Mouse (Mus musculus) stomach, postnatal 0 days (tissue): ENCODE data around the gene Mcpt9. TPM values are rescaled to one million over a fixed set of nuclear protein-coding genes. Genes with fewer than 3 reads are reported as not detected.
"Not testable (repeated sequence)": the region's sequence is repeated elsewhere in the genome, so short reads cannot be mapped to it uniquely, and the experiment has no call there.

Experiments used
- ATAC-seq: fragments of 200-750 bp; cut with Nextera tagmentation; 2 replicates; pipeline ENCODE4 v1.8.0; 2017; ENCODE audit not compliant: low FRiP score, low TSS enrichment
- DNase-seq: peaks from one replicate; pipeline ENCODE4 v3.0.0-alpha.2; 2016; ENCODE audit warnings: low spot score
- H3K27ac ChIP-seq: fragments of 300-500 bp; sonication (generic); replicated peaks from 2 replicates; pipeline ENCODE4 v1.5.1; 2014; ENCODE audit warnings: mild to moderate bottlenecking, control low read depth
- H3K27me3 ChIP-seq: fragments of 300-500 bp; sonication (generic); 2 replicates; pipeline ENCODE4 v1.6.1; 2014; ENCODE audit warnings: low read length; ENCODE audit not compliant: control insufficient read depth, insufficient read depth
- H3K36me3 ChIP-seq: fragments of 300-500 bp; sonication (generic); 2 replicates; pipeline ENCODE4 v1.6.1; 2014; ENCODE audit warnings: low read length, mixed read lengths; ENCODE audit not compliant: control insufficient read depth, insufficient read depth
- H3K4me1 ChIP-seq: fragments of 300-500 bp; sonication (generic); replicated peaks from 2 replicates; pipeline ENCODE4 v1.6.1; 2014; ENCODE audit warnings: antibody characterized with exemption; ENCODE audit not compliant: control insufficient read depth, insufficient read depth
- H3K4me2 ChIP-seq: fragments of 300-500 bp; sonication (generic); replicated peaks from 2 replicates; pipeline ENCODE4 v1.6.1; 2014; ENCODE audit warnings: low read depth, mild to moderate bottlenecking, control low read depth, moderate library complexity
- H3K4me3 ChIP-seq: fragments of 300-500 bp; sonication (generic); 2 replicates; pipeline ENCODE4 v1.5.1; 2014; ENCODE audit warnings: low read depth, low read length, control low read depth
- H3K9ac ChIP-seq: fragments of 300-500 bp; sonication (generic); 2 replicates; pipeline ENCODE4 v1.6.1; 2014; ENCODE audit warnings: mild to moderate bottlenecking, low read length, control low read depth, mixed read lengths
- H3K9me3 ChIP-seq: fragments of 300-500 bp; sonication (generic); 2 replicates; pipeline ENCODE4 v1.6.1; 2016; ENCODE audit warnings: low read length; ENCODE audit not compliant: control insufficient read depth
- CTCF ChIP-seq: IDR thresholded peaks from 2 replicates; pipeline ENCODE4 v1.5.1; 2016; ENCODE audit warnings: antibody characterized with exemption, low read depth, mild to moderate bottlenecking, moderate library complexity
- EP300 ChIP-seq: optimal IDR thresholded peaks from 2 replicates; pipeline ENCODE3; 2016; ENCODE audit warnings: antibody characterized with exemption
- WGBS: fragments of 180-500 bp; shearing (Covaris S2); extraction: QIAGEN DNeasy Blood & Tissue Kit; methylation state at CpG from one replicate; pipeline ENCODE4 v1.1.7; 2014; 5-methylcytosine and 5-hydroxymethylcytosine counted together
- polyA plus RNA-seq: library from polyadenylated mRNA; unstranded; fragments of >200 nt; fragmentation: Nextera tagmentation; extraction: Ambion mirVana; gene quantifications from 2 replicates; pipeline ENCODE4 v1.2.1, GENCODE M21; 2015

Mcpt9 gene
- polyA plus RNA-seq = not detected in 2 replicates

GRCm38 (mm10) chr14:56030395-56030794 lies at the start of gene Mcpt9:
TSS of gene Mcpt9 (minus strand) at chr14:56030495.
- H3K9ac ChIP-seq = not testable (repeated sequence)

DNA sequence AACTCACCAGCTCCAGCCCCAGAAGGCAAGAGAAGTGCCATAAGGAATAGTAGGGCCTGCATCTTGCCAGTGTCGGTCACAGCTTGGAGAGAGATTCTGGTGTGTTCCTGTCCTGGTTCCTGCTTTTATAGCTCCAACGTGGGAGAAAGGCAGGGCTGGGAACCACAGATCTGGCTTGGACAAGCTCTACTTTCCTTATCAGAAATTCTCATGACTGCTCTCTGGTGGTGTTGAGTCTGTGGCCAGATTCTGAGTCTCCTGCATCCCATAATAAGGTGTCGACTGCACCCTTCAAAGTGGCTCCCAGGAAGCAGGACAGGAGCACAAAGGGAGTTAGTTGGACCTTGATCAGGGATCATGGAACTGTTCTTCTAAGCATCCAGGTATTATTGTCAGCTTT lies 31.9 kb upstream of the Mcpt9 start, which contains the start of gene Mcpt4:
Mcpt4 (minus strand) TSS at position 101 of the 400 bp plus-strand sequence.
- not testable (repeated sequence) for H3K4me2 ChIP-seq, DNase-seq, H3K9me3 ChIP-seq, H3K36me3 ChIP-seq, ATAC-seq, H3K27ac ChIP-seq, H3K4me3 ChIP-seq, H3K27me3 ChIP-seq, H3K9ac ChIP-seq, H3K4me1 ChIP-seq
- 71% methylated on average over 3 of the region's 3 CpGs for WGBS

More at GRCm38 (mm10) chr14:56030395-56030794, at the start of gene Mcpt9:
- H3K27me3 ChIP-seq, H3K4me1 ChIP-seq, H3K27ac ChIP-seq, H3K4me2 ChIP-seq, H3K4me3 ChIP-seq, ATAC-seq, H3K9me3 ChIP-seq, H3K36me3 ChIP-seq, DNase-seq: not testable (repeated sequence)
- 74% methylated on average over 2 of the region's 3 CpGs for WGBS

DNA sequence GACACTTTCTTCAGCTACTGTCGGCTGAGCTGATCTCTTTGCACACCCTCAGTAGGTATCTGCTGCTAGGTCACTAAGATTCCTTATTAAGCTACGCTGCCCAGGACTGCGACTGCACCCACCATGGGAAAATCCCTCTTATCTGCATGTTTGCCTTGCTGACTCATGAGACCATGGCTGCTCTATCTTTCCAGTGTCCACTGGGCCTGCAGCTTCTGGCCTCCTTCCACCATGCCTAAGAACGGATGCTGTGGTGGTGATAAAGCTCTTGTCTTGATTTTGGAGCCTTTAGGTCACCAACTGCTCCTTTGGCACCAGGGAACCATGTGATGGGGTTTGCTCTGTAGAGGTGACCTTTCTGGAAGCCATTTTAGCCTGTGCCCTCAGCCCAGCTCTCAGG lies 27.4 kb upstream of the Mcpt9 start:
- ATAC-seq (peak; percentile 35; the same call in 1 of the 2 replicates), DNase-seq (peak; percentile 17)
- no peak overlapping the region for H3K9ac ChIP-seq
- H3K4me3 ChIP-seq = no peak overlapping the region
- H3K4me1 ChIP-seq = no peaks in the 10 kb centered on the region
- H3K27ac ChIP-seq = no peak overlapping the region
- H3K27me3 ChIP-seq = no peaks in the 10 kb centered on the region
- no peak overlapping the region for H3K4me2 ChIP-seq
- 70% methylated on average over 4 of the region's 4 CpGs for WGBS
- no peaks in the 10 kb centered on the region for H3K36me3 ChIP-seq
- TF ChIP-seq CTCF = no peak
- H3K9me3 ChIP-seq = no peaks in the 10 kb centered on the region

GRCm38 (mm10) chr14:56055408-56055807 lies 25.1 kb upstream of the Mcpt9 start:
- no peak for DNase-seq
- 72% methylated on average over 3 of the region's 3 CpGs for WGBS
- no peak for ATAC-seq
- TF ChIP-seq CTCF (no peak), EP300 (no peak)
- Histone ChIP-seq H3K27ac (no peak overlapping the region), H3K4me3 (no peak overlapping the region), H3K4me2 (no peak overlapping the region), H3K9me3 (no peaks in the 10 kb centered on the region), H3K36me3 (no peaks in the 10 kb centered on the region), H3K4me1 (no peaks in the 10 kb centered on the region), H3K27me3 (no peaks in the 10 kb centered on the region), H3K9ac (no peak overlapping the region)

GRCm38 (mm10) chr14:56041792-56042191 lies 11.5 kb upstream of the Mcpt9 start, which contains the start of gene Mcpt2:
TSS of gene Mcpt2 (plus strand) at chr14:56042041.
- H3K4me2 ChIP-seq, H3K27ac ChIP-seq, H3K9ac ChIP-seq, H3K36me3 ChIP-seq, H3K9me3 ChIP-seq, ATAC-seq, DNase-seq, H3K4me1 ChIP-seq, H3K4me3 ChIP-seq, H3K27me3 ChIP-seq: not testable (repeated sequence)
- 47% methylated on average over 1 of the region's 1 CpGs for WGBS

DNA sequence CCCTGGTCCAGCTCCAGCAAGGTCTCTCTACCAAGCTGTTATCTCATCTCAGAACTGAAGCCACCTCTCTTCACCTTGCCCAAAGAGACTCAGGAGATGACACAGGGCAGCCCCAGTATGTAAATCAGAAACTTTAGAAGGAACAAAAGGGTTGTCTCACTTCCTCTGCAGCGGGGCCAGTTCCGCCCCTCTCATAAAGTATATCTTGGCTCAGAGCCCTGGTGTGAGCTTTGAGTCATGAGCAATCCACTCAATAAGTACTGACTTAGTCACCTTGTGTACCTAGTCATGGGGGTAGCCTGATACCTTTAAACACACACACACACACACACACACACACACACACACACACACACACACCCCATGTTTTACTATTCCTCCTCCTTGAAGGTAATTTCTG lies 4.1 kb upstream of the Mcpt9 start:
- Histone ChIP-seq H3K27ac (no peak overlapping the region), H3K4me2 (no peak overlapping the region), H3K4me3 (no peak overlapping the region), H3K27me3 (no peaks in the 10 kb centered on the region), H3K9me3 (no peaks in the 10 kb centered on the region), H3K4me1 (no peaks in the 10 kb centered on the region), H3K36me3 (no peaks in the 10 kb centered on the region), H3K9ac (no peak overlapping the region)
- 35% methylated on average over 2 of the region's 2 CpGs for WGBS
- ATAC-seq = peak; percentile 98
- peak; percentile 77 for DNase-seq
- no peak for TF ChIP-seq CTCF
- TF ChIP-seq EP300 = no peak

DNA sequence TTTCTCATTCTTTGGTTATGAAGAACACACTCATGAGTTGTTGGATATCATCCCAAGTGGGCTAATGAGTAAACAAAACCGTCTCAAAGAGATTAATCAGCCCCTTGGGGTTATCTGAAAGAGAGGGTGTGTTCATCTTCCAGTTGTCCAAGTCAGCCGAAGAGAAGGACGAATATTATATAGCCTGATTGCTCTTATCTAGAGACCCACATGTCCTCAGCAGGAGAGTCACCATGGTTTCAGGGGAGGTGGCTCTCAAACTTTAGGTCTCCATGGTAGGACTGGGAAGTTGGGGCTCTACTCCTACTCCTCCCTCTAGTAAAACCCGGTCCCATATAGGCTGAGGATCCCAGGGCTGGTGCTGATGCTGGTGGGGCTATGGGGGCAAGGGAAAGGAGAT lies 9.0 kb downstream of the Mcpt9 start:
- not testable (repeated sequence) for H3K4me1 ChIP-seq, DNase-seq, H3K4me3 ChIP-seq, H3K9ac ChIP-seq, H3K36me3 ChIP-seq, H3K27me3 ChIP-seq, H3K9me3 ChIP-seq, ATAC-seq, H3K4me2 ChIP-seq, H3K27ac ChIP-seq
- WGBS = 55% methylated on average over 3 of the region's 4 CpGs
